Mouse (Mus musculus) erythroblast, embryonic 14.5 days (primary cell): ENCODE measurements around the gene Acsl1.

Experiments used
- GATA1 ChIP-seq: IDR thresholded peaks from 2 replicates; pipeline ENCODE4 v1.6.1; 2012; ENCODE audit warnings: low read length, inconsistent platforms, mixed read lengths
- TAL1 ChIP-seq: IDR thresholded peaks from 3 replicates; pipeline ENCODE4 v1.6.1; 2012; ENCODE audit warnings: low read length, inconsistent platforms, mixed read lengths

DNA sequence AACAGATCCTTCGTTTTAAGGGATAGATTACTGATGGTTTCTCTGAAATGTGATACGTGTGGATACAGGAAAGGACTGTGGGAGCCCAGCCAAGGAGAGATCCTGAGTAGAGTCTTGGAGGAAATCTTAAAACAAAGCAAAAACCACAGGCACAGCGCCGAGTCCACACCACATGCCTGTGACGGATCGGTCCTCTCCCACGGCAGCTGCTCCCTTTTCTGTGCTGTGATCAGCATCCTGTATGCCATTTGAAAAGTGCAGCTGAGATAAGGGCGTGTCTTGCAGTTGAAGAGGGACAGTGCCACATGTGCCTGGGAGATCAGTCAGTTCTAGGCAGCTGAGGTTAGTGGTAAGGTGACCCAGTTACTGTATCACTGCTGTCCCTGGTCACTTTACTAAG, 41.7 kb downstream of the Acsl1 start:
- TF ChIP-seq GATA1, result no peak
- TF ChIP-seq TAL1, result no peak
